Mouse (Mus musculus) heart, adult 9 months (tissue): ENCODE results near the gene Rbm24.

Experiments
- DNase-seq, 2 experiments: peaks; one replicate each; pipeline ENCODE4 v3.0.0; 2022; ENCODE audit warnings: low spot score in 2 of 2

Rbm24 gene

GRCm38 (mm10) chr13:46438960-46439359 lies 20.7 kb downstream of the Rbm24 start:
- no peak for DNase-seq

- no peak for DNase-seq
These were observed 25.8 kb downstream of the Rbm24 start for GRCm38 (mm10) chr13:46444021-46444420.

GRCm38 (mm10) chr13:46446062-46446461 lies 27.8 kb downstream of the Rbm24 start:
- DNase-seq = no peak

- DNase-seq = no peak
These were observed 30.0 kb downstream of the Rbm24 start for GRCm38 (mm10) chr13:46448276-46448675.

GRCm38 (mm10) chr13:46449955-46450354 lies 31.7 kb downstream of the Rbm24 start:
- DNase-seq = no peak

GRCm38 (mm10) chr13:46450623-46451022 lies 32.4 kb downstream of the Rbm24 start:
- no peak for DNase-seq

- no peak for DNase-seq
These were observed 33.3 kb downstream of the Rbm24 start for GRCm38 (mm10) chr13:46451548-46451947.

GRCm38 (mm10) chr13:46459546-46459945 lies 41.3 kb downstream of the Rbm24 start:
- DNase-seq = no peak

GRCm38 (mm10) chr13:46462280-46462679 lies 44.0 kb downstream of the Rbm24 start:
- no peak for DNase-seq

GRCm38 (mm10) chr13:46463764-46464163 lies 45.5 kb downstream of the Rbm24 start:
- no peak for DNase-seq

GRCm38 (mm10) chr13:46468251-46468650 lies 50.0 kb downstream of the Rbm24 start:
- no peak for DNase-seq

GRCm38 (mm10) chr13:46469536-46469935 lies 51.3 kb downstream of the Rbm24 start:
- DNase-seq = no peak
